Mouse (Mus musculus) monocyte, adult 59 days (primary cell): ENCODE results near the gene Stap2. TPM values are rescaled to one million over a fixed set of nuclear protein-coding genes. Genes with fewer than 3 reads are reported as not detected.

Experiments used
- total RNA-seq, 2 experiments: library from RNA; stranded (reverse); gene quantifications; one replicate each; pipeline ENCODE4 v1.2.4; 2023

Stap2 gene
- 1 to 10 TPM in 1 of 2 experiments, under 1 TPM in 1; 0.76 to 1.3 TPM for total RNA-seq

GRCm38 (mm10) chr17:56005415-56006061, at the start of gene Stap2, which contains the start of gene Mpnd:
Gene Stap2, minus strand, starts transcription at chr17:56005584.
Gene Mpnd, plus strand, starts transcription at chr17:56005711.

GRCm38 (mm10) chr17:56040030-56040856, 34.9 kb upstream of the Stap2 start, which contains the start of gene Chaf1a:
Gene Chaf1a, plus strand, starts transcription at chr17:56040439.

DNA sequence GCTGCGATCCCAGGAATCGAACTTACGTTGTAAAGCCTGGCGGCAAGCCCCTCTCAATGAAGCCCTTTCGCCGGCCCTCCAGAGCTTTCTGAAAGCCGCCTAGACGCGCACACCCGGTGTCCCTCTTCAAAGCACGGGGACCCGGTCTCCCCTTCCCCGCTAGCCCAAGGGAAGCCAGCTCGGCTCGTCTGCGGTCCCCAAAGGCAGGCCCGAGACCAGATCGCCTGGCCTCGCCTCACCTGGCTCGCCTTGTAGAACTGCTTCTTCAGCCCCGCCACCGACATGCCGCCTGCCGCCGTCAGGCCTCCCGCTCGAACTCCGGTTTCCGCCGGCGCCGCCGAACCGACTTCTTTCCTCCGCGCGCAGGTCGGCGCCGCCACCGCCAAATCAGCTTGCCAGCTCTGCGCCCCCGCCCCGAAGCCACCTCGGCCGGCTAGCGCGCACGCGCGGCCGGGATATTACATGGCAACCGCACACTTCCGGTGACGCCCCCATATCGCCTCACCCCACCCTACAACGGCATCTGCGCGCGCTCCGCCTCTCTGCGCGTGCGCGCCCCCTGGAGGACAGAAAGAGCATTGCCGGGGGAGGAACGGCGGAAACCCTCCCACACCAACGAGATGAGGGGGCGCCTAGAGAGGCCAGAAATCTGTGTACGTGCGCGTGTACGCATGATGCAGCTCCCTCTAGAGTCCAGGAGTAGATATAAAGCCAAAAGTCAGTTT, 31.0 kb upstream of the Stap2 start, which contains the start of gene Sh3gl1:
Sh3gl1 (minus strand) TSS at position 460 of the 725 bp plus-strand sequence.

DNA sequence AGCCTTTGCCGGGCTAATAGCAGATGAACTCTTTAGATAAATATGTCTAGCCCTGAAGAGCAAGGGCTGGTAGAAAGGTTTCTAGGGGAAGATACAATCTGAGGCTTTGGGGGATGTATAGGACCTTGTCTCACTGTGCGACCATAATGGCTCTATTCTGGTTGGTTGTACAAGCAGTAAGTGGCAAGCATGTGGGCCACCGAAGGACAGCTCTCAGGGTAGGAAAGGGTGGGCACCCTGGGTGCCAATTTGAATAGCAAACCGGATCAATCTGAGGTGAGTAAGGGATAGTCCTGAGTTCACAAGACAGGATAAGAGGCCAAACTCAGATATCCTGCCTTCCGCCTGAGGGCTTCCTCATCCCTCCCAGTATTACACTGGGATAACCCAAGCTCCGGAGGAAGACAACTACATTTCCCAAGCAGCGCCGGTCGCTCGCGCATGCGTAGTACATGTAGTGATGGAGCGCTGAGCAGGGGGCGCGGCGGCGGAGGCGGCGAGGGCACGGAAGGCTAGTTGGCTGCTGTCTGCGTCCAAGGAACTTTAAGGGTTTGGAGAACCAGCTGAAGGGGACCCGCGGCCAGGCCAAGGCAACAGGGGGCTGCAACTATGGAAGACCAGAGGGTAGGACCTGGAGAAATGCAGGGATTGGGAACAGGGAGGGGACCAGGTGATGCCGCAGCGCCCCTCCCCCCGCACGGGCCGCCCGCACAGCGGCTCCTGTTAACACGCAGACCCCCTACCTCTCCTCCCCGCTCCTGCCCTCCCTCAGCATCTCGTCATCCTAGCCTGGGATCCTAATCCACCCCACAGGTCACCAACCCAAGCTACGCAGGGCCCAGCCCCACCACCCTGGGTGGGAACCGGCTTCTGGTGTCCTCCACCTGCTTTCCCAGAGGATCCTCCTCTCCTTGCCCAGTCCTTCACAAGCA, 19.1 kb downstream of the Stap2 start, which contains the start of gene Fsd1:
Fsd1 (plus strand) TSS at position 480 of the 932 bp plus-strand sequence.

DNA sequence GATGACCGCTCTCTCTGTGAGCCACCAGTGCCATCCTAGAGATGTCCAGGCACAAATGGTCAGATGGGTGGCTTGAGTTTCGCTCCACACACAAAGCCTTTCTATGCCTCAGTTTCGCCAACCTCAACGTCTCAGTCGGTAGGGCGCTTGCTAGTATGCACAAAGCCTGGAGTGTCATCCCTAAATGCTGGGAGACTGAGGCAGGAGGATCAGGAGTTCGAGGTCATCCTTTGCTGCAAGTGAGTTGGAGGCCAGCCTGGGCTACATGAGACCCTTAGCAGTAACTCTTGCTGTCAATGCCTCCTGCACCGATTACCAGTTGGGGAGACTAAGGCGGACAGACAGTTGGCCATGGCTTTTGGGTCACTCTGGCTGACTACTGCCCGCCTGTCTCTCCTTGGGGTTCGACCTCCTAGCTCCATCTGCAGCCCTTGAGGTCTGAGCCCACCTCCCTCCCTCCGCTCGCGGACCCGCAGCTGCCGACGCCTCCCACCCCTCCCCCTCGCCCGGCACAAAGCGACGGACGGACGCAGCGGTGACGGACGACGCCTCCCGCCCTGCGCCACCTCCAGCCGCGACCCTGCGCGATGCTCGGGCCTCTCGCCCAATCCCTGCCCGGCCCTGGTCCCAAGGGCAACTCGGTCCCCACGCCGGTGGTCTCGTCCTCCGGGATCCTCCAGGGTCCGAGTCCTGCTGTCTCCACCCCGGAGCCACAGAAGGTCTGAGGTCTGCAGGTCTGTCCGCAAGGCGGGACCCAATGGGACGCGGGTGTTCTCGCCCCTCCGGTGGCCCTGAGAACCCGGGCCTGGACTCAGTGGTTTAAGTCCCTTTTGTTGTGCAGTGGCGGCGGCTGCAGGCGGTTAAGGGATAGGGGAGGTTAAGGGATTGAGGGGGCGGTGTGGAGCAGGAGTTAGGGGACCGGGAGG, 35.2 kb downstream of the Stap2 start, which contains the start of gene Shd:
Shd (plus strand) TSS at position 502 of the 926 bp plus-strand sequence.

GRCm38 (mm10) chr17:55958918-55959728, 46.3 kb downstream of the Stap2 start, which contains the start of gene Yju2:
Gene Yju2, plus strand, starts transcription at chr17:55959099.

GRCm38 (mm10) chr17:55952447-55953027, 52.8 kb downstream of the Stap2 start, which contains the start of gene Ebi3:
Gene Ebi3, plus strand, starts transcription at chr17:55952640.

DNA sequence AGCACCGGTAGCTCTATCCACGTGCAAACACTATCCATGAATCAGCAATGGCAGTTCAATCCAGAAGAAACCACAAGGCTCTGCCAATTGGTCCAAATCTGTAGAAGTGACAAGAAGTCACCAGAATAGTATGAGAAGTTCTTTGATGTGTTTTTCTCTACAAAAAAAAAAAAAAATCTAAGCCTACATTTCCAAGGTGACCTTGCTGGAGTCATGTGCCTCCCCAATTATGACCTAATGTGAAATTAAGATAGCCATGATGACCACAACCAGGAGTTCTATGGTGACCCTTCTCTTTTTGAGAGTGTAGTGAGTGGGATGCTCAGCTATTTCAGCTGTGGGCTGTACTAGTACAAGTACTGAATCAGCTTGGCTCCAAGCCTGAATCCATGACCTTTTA, 56.0 kb downstream of the Stap2 start, which contains the start of gene Zfp119b:
Zfp119b (minus strand) TSS at position 101 of the 400 bp plus-strand sequence.

Other genes starting within 250 kb of the Stap2 start
- 1 to 10 TPM; 3.9 to 5.7 TPM for gene Zfp119a, start 126.7 kb downstream of the Stap2 start, total RNA-seq
- gene Zfp959, start 113.5 kb downstream of the Stap2 start, total RNA-seq, result 10 to 100 TPM in 1 of 2 experiments, 1 to 10 TPM in 1; 5.7 to 10.1 TPM
- 1 to 10 TPM; 3.8 to 4.3 TPM for gene Zfp119b, start 56.1 kb downstream of the Stap2 start, total RNA-seq
- 100 to 1,000 TPM; 104 to 106 TPM for gene Ebi3, start 52.9 kb downstream of the Stap2 start, total RNA-seq
- gene Yju2, start 46.5 kb downstream of the Stap2 start, total RNA-seq, result 10 to 100 TPM; 23.3 to 30.4 TPM
- 1 to 10 TPM in 1 of 2 experiments, under 1 TPM in 1; 0.88 to 1.3 TPM for gene Shd, start 35.1 kb downstream of the Stap2 start, total RNA-seq
- gene Fsd1, start 19.1 kb downstream of the Stap2 start, total RNA-seq, result not detected
- 10 to 100 TPM; 42.0 to 43.1 TPM for gene Mpnd, start 127 bp upstream of the Stap2 start, total RNA-seq
- 10 to 100 TPM; 50.9 to 57.1 TPM for gene Sh3gl1, start 31.1 kb upstream of the Stap2 start, total RNA-seq
- 1 to 10 TPM; 1.6 to 2.1 TPM for gene Chaf1a, start 34.9 kb upstream of the Stap2 start, total RNA-seq
- gene Ubxn6, start 69.4 kb upstream of the Stap2 start, total RNA-seq, result 10 to 100 TPM; 41.1 to 44.6 TPM
- 10 to 100 TPM; 48.3 to 48.7 TPM for gene Hdgfl2, start 74.0 kb upstream of the Stap2 start, total RNA-seq
- not detected for gene Plin4, start 104.2 kb upstream of the Stap2 start, total RNA-seq
- not detected for gene Plin5, start 112.0 kb upstream of the Stap2 start, total RNA-seq
- gene Lrg1, start 116.4 kb upstream of the Stap2 start, total RNA-seq, result 1 to 10 TPM in 1 of 2 experiments, not detected in 1; 3.7 TPM
- gene Sema6b, start 134.8 kb upstream of the Stap2 start, total RNA-seq, result 1 to 10 TPM; 2.7 to 3.7 TPM
- gene Tnfaip8l1, start 156.9 kb upstream of the Stap2 start, total RNA-seq, result under 1 TPM; 0.33 to 0.39 TPM
- gene Mydgf, start 178.3 kb upstream of the Stap2 start, total RNA-seq, result 10 to 100 TPM; 43.5 to 54.0 TPM
- gene Dpp9, start 213.3 kb upstream of the Stap2 start, total RNA-seq, result 10 to 100 TPM; 38.8 to 43.3 TPM